Mouse (Mus musculus): ENCODE measurements around the gene Cd3eap. TPM values are rescaled to one million over a fixed set of nuclear protein-coding genes. Genes with fewer than 3 reads are reported as not detected.
A peak's percentile ranks its signal among the peaks of the same experiment; 100 is the strongest.

Cd3eap gene
- polyA plus RNA-seq, 1 experiment from 2014 or later: 15.0 TPM

DNA sequence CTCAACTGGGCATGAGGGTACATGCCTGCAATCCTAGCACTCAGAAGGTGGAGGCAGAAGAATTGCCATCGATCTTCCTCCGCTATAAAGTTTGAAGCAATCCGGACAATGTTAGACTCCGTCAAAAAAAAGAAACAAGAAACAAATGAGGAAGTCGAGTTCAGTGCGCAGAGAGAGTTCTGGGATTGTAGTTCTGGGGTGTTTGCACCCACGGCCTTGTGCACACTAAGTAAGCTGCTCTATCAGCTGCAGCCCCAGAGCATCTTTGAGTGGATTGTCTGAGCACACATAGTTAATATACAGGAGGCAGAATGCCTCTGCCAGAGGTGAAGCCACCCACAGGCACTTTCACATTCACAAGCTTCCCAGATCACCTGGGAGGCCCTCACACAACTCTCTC lies 40.6 kb downstream of the Cd3eap start:
- no peak for DNase-seq
- no peak overlapping the region for H3K27ac ChIP-seq
- peaks cover 14% of the 10 kb centered on the region for H3K4me1 ChIP-seq (replicated peaks)
- H3K27me3 ChIP-seq: peaks cover 97% of the 10 kb centered on the region
- H3K9me3 ChIP-seq (replicated peaks): no peaks in the 10 kb centered on the region
- H3K9ac ChIP-seq: no peak overlapping the region
- H3K4me2 ChIP-seq: no peak overlapping the region
- no peak for ATAC-seq (ENCODE audit: low read depth)
- H3K36me3 ChIP-seq: no peaks in the 10 kb centered on the region
- WGBS (ENCODE audit: insufficient replicate concordance): 32% methylated on average over 7 of the region's 7 CpGs
- H3K4me3 ChIP-seq (replicated peaks): no peak overlapping the region

GRCm38 (mm10) chr7:19318201-19318600 lies 41.1 kb downstream of the Cd3eap start:
- H3K27ac ChIP-seq: no peak overlapping the region
- H3K4me3 ChIP-seq (replicated peaks): no peak overlapping the region
- H3K36me3 ChIP-seq: no peaks in the 10 kb centered on the region
- DNase-seq (no peak), ATAC-seq (ENCODE audit: low read depth) (no peak)
- WGBS (ENCODE audit: insufficient replicate concordance): 39% methylated on average over 2 of the region's 2 CpGs
- no peaks in the 10 kb centered on the region for H3K9me3 ChIP-seq (replicated peaks)
- H3K9ac ChIP-seq: no peak overlapping the region
- peaks cover 14% of the 10 kb centered on the region for H3K4me1 ChIP-seq (replicated peaks)
- H3K27me3 ChIP-seq: peaks cover 97% of the 10 kb centered on the region
- no peak overlapping the region for H3K4me2 ChIP-seq

DNA sequence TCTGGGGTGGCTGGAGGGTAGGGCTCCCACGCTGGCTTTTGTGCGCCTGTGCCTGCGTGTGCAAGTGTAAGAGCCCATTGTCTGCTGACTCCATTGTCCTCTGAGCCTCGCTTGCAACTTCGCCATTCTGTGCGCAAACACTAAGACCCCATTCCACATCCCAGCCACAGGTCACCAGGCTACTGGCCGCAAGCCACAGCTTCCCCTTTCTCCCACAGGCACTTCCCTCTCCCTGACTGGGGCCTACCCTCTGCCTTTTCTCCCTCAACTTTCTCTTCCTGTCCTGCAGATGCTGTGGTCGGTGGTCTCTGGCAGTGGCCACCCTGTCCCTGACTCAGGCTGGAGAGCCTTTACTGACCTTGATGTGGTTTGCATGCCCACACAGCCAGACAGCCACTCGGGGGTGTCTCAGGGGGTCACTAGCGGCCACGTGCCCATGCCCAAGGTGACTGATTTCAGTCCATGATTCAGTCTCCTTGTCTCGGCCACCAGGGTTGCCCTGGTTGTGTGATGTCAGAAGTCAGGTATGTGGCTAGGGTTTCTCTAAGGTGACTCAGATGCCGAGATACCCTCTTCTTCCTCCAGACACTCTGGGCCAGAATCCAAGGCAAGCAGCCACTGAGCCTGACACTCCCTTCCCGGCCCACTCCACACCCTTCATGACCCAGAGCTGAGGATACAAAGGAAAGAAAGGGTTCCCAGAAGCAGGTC lies 42.7 kb downstream of the Cd3eap start:
- no peak for ATAC-seq (ENCODE audit: low read depth)
- H3K9ac ChIP-seq: no peak overlapping the region
- H3K4me3 ChIP-seq (replicated peaks): no peak overlapping the region
- DNase-seq: no peak
- no peak overlapping the region for H3K27ac ChIP-seq
- no peak overlapping the region for H3K4me2 ChIP-seq
- WGBS (ENCODE audit: insufficient replicate concordance): 14% methylated on average over 14 of the region's 14 CpGs
- peaks cover 96% of the 10 kb centered on the region for H3K27me3 ChIP-seq
- peaks cover 14% of the 10 kb centered on the region for H3K4me1 ChIP-seq (replicated peaks)
- H3K9me3 ChIP-seq (replicated peaks): no peaks in the 10 kb centered on the region
- no peaks in the 10 kb centered on the region for H3K36me3 ChIP-seq

DNA sequence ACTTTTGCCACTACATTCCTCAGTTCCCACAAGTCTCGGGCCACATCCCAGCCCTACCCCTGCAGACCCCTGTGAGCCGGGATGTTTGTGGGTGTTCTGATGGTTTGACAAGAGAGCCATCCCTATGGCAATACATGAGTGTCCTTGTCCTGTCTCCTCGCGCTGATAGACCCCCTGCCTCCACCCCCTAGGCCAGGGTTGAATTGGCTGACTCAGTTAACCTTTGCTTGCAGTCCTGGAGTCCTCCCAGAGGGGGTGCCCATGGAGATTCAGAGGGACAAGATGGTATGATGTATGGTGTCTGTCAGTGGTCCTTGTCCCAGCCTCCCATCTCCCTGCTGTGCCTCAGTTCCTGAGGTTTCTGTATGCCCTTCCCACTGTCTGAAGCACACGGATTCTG lies 45.2 kb downstream of the Cd3eap start:
- no peak overlapping the region for H3K27ac ChIP-seq
- ATAC-seq (ENCODE audit: low read depth) (no peak), DNase-seq (no peak)
- H3K4me2 ChIP-seq: no peak overlapping the region
- H3K4me1 ChIP-seq (replicated peaks): peaks cover 17% of the 10 kb centered on the region
- H3K27me3 ChIP-seq: peaks cover 79% of the 10 kb centered on the region
- no peaks in the 10 kb centered on the region for H3K9me3 ChIP-seq (replicated peaks)
- H3K9ac ChIP-seq: no peak overlapping the region
- WGBS (ENCODE audit: insufficient replicate concordance): 31% methylated on average over 5 of the region's 5 CpGs
- H3K36me3 ChIP-seq: no peaks in the 10 kb centered on the region
- no peak overlapping the region for H3K4me3 ChIP-seq (replicated peaks)

DNA sequence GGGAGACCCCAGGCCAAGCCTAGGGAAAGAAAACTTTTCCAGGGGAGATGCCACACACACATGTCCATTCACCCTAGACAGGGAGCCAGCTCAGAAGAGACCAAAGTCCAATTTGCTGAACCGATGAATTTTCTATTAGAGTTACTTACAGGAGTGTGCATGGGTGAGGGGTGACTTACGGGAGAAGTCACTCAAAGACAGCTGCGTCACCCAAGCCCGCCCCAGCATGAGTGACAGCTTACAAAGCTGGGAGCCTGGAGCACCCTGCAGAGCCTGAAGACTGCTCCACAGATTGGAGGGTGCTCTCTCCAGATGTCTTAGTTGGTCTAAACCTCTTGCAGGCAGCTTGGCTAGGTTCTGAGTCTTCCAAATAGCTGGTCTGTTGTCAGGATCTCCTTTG lies 47.3 kb downstream of the Cd3eap start:
- DNase-seq: no peak
- H3K4me2 ChIP-seq: no peak overlapping the region
- 32% methylated on average over 4 of the region's 4 CpGs for WGBS (ENCODE audit: insufficient replicate concordance)
- no peak for ATAC-seq (ENCODE audit: low read depth)
- H3K27ac ChIP-seq: no peak overlapping the region
- H3K4me3 ChIP-seq (replicated peaks): no peak overlapping the region
- no peaks in the 10 kb centered on the region for H3K9me3 ChIP-seq (replicated peaks)
- peaks cover 31% of the 10 kb centered on the region for H3K4me1 ChIP-seq (replicated peaks)
- peaks cover 76% of the 10 kb centered on the region for H3K27me3 ChIP-seq
- H3K36me3 ChIP-seq: no peaks in the 10 kb centered on the region
- no peak overlapping the region for H3K9ac ChIP-seq

DNA sequence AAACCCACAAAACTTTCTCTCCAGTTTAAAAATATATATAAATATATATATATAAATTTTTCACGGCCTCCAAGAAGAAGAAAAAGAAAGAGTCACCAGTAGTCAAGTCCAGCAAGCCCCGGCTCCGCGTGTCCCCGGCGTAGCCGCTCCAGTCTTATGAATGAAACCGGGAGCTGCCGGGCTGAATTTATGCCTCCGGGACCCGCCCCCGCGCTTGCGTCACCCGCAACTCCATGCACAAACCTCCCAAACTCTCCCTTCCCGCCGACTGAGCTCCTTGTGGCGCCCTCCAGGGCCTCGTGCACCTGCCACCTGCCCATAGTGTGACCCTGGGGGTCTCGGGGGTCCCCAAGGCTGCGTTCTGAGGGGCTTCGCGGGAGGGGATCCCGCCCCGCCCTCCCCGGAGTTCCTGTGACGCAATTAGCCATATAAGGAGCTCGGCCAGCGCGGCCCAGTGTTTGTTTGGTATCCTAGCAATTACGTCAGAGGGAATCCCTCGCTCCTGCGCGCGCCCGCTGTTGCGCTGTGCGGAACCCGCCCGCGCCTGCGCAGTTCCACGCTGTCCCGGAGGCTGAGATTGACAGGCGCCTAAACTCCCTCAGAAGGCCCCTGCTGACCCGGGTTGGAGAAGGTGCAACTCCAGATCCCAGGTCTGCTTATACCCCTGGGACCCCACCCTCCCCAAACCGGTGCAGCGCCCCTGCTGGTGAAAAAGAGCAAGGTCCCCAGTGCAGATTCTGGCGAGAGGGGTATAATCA lies 49.2 kb downstream of the Cd3eap start, which contains the start of gene Fosb:
Gene Fosb (minus strand): TSS at position 168 of the 758 bp plus-strand sequence.
- no peak within 1 kb of the TSS for H3K27ac ChIP-seq

DNA sequence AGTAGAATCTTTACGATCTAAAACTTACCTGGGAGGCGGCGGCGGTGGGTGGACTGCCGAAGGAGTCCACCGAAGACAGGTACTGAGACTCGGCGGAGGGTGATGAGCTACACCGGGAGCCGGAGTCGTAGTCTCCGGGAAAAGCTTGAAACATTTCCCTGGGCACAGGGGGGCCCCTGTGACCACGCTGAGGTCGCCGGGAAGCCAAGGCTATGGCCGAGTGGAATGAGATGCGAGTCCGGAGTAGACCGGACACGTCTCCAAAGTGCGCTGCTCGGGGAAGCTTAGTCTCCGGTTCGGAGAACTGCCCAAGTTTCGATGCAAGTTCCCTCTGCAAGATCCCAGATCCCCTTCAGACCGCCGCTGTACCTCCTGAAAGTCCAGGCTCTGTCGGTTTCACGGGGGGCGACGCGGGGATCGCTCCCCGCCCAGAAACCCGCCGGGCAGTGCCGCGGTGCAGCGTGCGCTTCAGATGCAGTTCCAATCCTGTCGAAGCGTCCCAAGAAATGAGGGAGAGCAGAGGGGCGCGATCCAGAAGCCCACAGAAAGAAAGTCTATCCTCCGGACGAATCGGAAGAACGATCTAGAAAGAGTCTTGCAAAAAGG lies 49.9 kb downstream of the Cd3eap start:
- H3K27me3 ChIP-seq: peaks cover 76% of the 10 kb centered on the region
- DNase-seq (no peak), ATAC-seq (ENCODE audit: low read depth) (no peak)
- no peak overlapping the region for H3K27ac ChIP-seq
- no peaks in the 10 kb centered on the region for H3K9me3 ChIP-seq (replicated peaks)
- WGBS (ENCODE audit: insufficient replicate concordance): under 1% methylated on average over 48 of the region's 48 CpGs
- H3K9ac ChIP-seq: peak overlapping the region; percentile 69
- H3K4me1 ChIP-seq (replicated peaks): peaks cover 36% of the 10 kb centered on the region
- H3K36me3 ChIP-seq: no peaks in the 10 kb centered on the region
- H3K4me3 ChIP-seq (replicated peaks): peak overlapping the region; percentile 68
- peak overlapping the region; percentile 99 for H3K4me2 ChIP-seq

More for the DNA sequence above, 49.2 kb downstream of the Cd3eap start, which contains the start of gene Fosb:
- H3K9me3 ChIP-seq (replicated peaks): no peaks in the 10 kb centered on the region
- peaks cover 31% of the 10 kb centered on the region for H3K4me1 ChIP-seq (replicated peaks)
- peak within 1 kb of the TSS; percentile 99 for H3K4me2 ChIP-seq
- peak within 1 kb of the TSS; percentile 68 for H3K4me3 ChIP-seq (replicated peaks)
- peak; percentile 79 for ATAC-seq (ENCODE audit: low read depth)
- H3K27me3 ChIP-seq: peaks cover 76% of the 10 kb centered on the region
- WGBS (ENCODE audit: insufficient replicate concordance): under 1% methylated on average over 49 of the region's 49 CpGs
- peak within 1 kb of the TSS; percentile 69 for H3K9ac ChIP-seq
- no peaks in the 10 kb centered on the region for H3K36me3 ChIP-seq
- DNase-seq: peak; percentile 87

DNA sequence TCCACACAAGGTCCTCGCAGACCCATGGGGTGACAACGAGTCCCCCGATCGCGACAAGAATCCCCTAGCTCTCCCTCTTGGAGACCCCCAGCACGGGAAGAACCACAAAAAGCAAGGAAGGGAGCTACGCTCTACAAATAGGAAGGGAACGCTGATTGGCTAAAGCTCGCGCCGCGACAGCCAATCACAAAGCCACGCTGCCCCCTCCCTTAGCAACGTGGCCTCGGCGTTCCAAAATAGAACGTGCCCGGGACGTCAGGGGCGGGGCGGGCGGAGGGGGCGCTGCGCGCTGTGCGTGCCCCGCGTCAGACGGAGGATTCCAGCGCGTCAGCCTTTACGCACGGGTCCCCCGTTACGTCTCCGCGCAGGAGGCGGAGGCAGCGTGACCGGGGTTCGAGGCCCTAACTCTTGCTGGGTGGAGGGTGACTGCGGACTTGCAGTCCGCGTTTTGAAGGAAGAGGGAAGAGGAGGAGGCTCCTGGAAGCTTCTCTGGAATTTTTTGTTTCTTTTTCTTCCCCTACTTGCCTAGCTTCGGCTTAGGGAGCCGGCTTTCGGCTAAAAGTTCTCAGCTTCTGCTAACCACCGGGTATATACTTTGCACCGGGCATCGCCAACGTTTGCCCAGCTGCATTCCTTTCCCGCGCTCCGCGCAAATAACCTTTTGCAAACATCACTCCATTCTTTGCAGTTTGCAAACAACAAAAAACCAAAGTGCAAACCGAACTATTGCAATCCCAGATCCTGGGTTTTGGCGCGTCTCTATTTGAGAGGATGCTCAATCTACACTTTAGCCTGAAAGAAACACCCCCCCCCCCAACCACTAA lies 50.6 kb downstream of the Cd3eap start:
- Histone ChIP-seq H3K4me2 (peak overlapping the region; percentile 99), H3K36me3 (no peaks in the 10 kb centered on the region), H3K27ac (no peak overlapping the region), H3K4me1 (replicated peaks) (peaks cover 43% of the 10 kb centered on the region), H3K4me3 (replicated peaks) (peak overlapping the region; percentile 68), H3K9ac (peak overlapping the region; percentile 69), H3K27me3 (peaks cover 78% of the 10 kb centered on the region), H3K9me3 (replicated peaks) (no peaks in the 10 kb centered on the region)
- WGBS (ENCODE audit: insufficient replicate concordance): under 1% methylated on average over 58 of the region's 58 CpGs
- DNase-seq (peak; percentile 90), ATAC-seq (ENCODE audit: low read depth) (peak; percentile 83)

DNA sequence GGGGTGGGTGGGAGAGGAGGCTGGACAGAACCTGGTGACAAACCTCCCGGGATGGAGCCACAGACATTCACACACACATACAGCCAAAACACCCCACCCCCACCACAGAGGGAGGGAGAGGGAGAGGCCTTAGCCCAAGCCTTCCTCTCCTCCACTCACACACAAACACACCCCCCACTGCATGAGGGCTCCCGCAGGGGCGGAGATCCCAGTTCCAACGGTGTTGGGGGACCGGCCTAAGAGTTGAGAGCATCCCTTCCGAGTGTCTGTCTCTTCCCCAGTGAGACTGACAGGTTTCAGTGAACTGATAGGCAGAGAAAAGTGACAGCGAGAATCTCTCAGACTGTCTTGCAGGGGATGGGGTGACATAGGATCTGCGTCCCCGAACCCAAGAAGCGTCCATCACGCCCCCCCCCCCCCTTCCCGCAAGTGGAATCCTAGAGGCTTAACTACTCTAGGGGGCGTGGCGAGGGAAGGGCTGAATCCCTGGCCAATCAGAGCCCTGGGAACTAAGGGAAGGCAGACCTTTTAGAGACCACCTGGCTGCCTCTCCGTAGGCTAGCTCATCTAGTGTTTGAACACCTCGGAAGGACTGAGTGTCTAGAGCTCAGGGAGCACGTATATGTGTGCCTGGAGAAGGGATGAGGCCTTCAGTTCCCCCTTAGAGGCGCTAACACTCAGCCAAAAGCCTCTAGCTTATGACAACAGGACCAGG lies 51.4 kb downstream of the Cd3eap start:
- H3K36me3 ChIP-seq: no peaks in the 10 kb centered on the region
- peak overlapping the region; percentile 50 for H3K9ac ChIP-seq
- WGBS (ENCODE audit: insufficient replicate concordance): 4% methylated on average over 18 of the region's 18 CpGs
- peaks cover 78% of the 10 kb centered on the region for H3K27me3 ChIP-seq
- ATAC-seq (ENCODE audit: low read depth) (peak; percentile 19), DNase-seq (peak; percentile 55)
- H3K4me2 ChIP-seq: peak overlapping the region; percentile 99
- H3K4me3 ChIP-seq (replicated peaks): peak overlapping the region; percentile 68
- no peaks in the 10 kb centered on the region for H3K9me3 ChIP-seq (replicated peaks)
- no peak overlapping the region for H3K27ac ChIP-seq
- H3K4me1 ChIP-seq (replicated peaks): peaks cover 45% of the 10 kb centered on the region

DNA sequence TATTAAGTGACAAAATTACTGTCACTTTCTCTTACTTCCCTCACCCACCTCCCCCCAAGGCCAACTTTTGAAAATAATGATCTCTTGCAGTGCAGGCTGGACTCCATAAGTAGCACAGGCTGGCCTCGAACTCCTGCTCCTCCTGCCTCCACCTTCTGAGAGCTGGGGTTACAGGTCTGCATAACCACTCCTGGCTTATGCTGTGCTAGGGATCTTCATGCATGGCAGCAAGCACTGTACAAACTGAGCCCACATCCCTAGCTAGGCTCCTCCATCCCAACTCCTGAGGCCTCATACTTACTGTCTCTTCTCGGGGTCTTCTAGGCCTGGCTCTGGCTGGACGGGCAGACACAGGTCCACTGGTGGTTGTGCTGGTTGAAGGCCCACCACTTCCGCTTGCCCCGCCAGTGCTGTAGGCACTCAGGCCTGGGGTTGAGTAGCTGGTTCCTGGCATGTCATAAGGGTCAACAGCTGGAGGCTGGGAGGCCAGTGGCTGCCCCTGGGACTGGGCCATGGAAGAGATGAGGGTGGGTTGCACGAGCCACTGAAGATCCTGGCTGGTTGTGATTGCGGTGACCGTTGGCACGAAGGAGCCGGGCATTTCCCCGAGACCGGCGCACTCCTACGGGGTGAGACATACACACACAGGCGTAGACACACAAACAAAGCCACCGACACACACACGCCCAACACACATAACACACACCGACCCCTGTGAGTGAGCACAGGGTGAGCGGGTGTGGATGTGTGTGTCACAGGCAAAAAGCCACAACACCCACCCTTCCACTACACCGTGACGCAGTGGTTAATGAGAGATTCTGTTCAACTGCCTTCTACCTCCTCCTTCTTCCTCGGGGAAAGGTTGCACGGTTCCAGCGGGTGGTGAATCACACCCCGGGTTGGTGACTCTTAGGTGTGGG lies 52.2 kb downstream of the Cd3eap start:
- peaks cover 45% of the 10 kb centered on the region for H3K4me1 ChIP-seq (replicated peaks)
- H3K27ac ChIP-seq: no peak overlapping the region
- DNase-seq: no peak
- H3K36me3 ChIP-seq: no peaks in the 10 kb centered on the region
- peaks cover 80% of the 10 kb centered on the region for H3K27me3 ChIP-seq
- H3K9ac ChIP-seq: no peak overlapping the region
- 64% methylated on average over 25 of the region's 25 CpGs for WGBS (ENCODE audit: insufficient replicate concordance)
- no peaks in the 10 kb centered on the region for H3K9me3 ChIP-seq (replicated peaks)
- H3K4me3 ChIP-seq (replicated peaks): no peak overlapping the region
- ATAC-seq (ENCODE audit: low read depth): no peak
- peak overlapping the region; percentile 99 for H3K4me2 ChIP-seq
